Mouse (Mus musculus) cerebellum, adult 2 months (tissue): ENCODE data around the gene AL731706.1.

Source experiments
- CTCF ChIP-seq: fragments of 200-500 bp; IDR thresholded peaks from 2 replicates; pipeline ENCODE4 v1.5.1; 2011; ENCODE audit warnings: low read depth, mild to moderate bottlenecking, control low read depth, low read length, moderate library complexity, borderline replicate concordance; ENCODE audit not compliant: insufficient read depth
- POLR2A ChIP-seq: fragments of 200-500 bp; IDR thresholded peaks from 2 replicates; pipeline ENCODE4 v1.6.1; 2011; ENCODE audit warnings: low read length, control low read depth, borderline replicate concordance; ENCODE audit not compliant: insufficient read depth

DNA sequence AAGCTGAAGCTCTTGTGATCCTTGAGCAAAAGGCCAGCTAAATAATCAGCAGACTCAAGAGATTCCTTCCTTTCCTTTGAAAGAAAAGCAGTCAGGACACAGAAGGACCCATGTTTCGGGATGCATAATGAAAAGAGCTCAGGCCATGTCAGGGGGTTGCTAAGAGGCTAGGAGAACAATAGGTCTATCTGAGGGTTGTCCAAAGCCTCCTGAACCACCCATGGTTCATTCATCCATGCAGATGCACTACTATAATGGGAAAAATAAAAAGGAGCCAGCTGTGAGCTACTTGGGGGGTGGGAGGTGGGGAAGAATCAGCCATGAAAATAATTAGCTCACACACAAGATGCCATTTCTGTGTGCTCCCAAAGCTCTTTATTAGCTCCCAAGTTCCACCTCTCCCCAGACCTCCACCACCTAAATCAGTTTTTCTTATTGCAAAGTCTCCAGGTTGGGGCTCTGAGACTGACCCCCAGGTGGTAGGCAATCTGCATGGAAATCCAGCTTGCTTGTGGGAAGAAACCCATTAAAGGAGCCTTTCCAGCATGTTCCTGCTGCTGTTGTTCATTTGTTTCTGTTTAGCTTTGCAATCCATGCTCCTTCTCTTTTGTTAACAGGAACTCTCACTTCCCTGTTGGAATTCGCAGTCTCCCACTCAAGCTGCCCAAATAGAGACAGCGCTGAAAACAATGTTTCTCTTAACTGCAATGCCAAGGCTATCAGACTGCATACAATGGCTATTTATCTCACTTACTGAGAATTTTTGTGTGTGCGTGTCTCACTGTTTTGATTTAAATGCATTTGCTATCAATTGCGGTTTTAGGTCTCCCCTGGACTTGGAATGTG is 36.4 kb downstream of the AL731706.1 start:
- TF ChIP-seq POLR2A, result no peak
- TF ChIP-seq CTCF, result no peak
